Mouse (Mus musculus): ENCODE measurements at regions not wholly inside any gene's neighbourhood (a gene's known extent, or its start where the extent isn't known, plus 50 kb on each side); places are given as distances from the start of the nearest gene placed in this dataset.

- no peaks in the 10 kb centered on the region for H3K9me3 ChIP-seq (ENCODE audit: control insufficient read depth, low read length)
- no peaks in the 10 kb centered on the region for H3K4me1 ChIP-seq (replicated peaks; ENCODE audit: control insufficient read depth, insufficient read depth, low read length)
- H3K36me3 ChIP-seq (ENCODE audit: control insufficient read depth, insufficient read depth, low read length) = no peaks in the 10 kb centered on the region
- H3K4me2 ChIP-seq (ENCODE audit: low read depth, low read length, severe bottlenecking) = no peak overlapping the region
- no peaks in the 10 kb centered on the region for H3K27me3 ChIP-seq (ENCODE audit: control insufficient read depth, insufficient read depth, low read length)
- H3K9ac ChIP-seq (ENCODE audit: low read length) = no peak overlapping the region
- ATAC-seq (replicated peaks; ENCODE audit: low FRiP score) (no peak), DNase-seq (ENCODE audit: low spot score) (no peak)
- H3K27ac ChIP-seq (ENCODE audit: low read depth, low read length) = no peak overlapping the region
- H3K4me3 ChIP-seq (ENCODE audit: low read depth, low read length) = no peak overlapping the region
- 83% methylated on average over 2 of the region's 2 CpGs for WGBS
Measured at GRCm38 (mm10) chr8:78083012-78083411, 130.1 kb upstream of the Ttc29 start.

DNA sequence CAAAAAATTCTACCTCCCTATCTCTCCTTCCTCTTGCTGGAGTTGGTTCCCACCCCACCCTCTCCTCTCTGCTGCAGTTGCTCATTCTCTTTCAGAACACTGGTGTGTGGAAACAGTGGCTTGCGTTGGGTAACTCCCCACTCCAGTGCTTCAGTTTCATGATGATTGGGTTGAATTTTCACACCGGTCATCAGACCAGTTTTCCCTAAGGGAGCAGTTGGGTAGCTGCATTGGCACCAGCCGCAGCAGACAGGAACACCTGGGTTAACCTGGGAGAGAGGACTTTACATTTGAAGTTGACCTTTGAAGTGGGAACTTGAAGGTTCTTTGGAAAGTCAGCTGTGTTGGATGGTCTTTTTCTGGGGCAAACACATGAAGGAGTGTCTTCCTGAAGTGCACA lies 126.7 kb upstream of the Ttc29 start:
- Histone ChIP-seq H3K27ac (ENCODE audit: low read depth, low read length) (no peak overlapping the region), H3K9ac (ENCODE audit: low read length) (no peak overlapping the region), H3K4me2 (ENCODE audit: low read depth, low read length, severe bottlenecking) (no peak overlapping the region), H3K9me3 (ENCODE audit: control insufficient read depth, low read length) (no peaks in the 10 kb centered on the region), H3K4me3 (ENCODE audit: low read depth, low read length) (no peak overlapping the region), H3K36me3 (ENCODE audit: control insufficient read depth, insufficient read depth, low read length) (no peaks in the 10 kb centered on the region), H3K4me1 (replicated peaks; ENCODE audit: control insufficient read depth, insufficient read depth, low read length) (no peaks in the 10 kb centered on the region), H3K27me3 (ENCODE audit: control insufficient read depth, insufficient read depth, low read length) (no peaks in the 10 kb centered on the region)
- ATAC-seq (replicated peaks; ENCODE audit: low FRiP score) = no peak
- 97% methylated on average over 3 of the region's 3 CpGs for WGBS
- DNase-seq (ENCODE audit: low spot score) = peak; percentile 30

DNA sequence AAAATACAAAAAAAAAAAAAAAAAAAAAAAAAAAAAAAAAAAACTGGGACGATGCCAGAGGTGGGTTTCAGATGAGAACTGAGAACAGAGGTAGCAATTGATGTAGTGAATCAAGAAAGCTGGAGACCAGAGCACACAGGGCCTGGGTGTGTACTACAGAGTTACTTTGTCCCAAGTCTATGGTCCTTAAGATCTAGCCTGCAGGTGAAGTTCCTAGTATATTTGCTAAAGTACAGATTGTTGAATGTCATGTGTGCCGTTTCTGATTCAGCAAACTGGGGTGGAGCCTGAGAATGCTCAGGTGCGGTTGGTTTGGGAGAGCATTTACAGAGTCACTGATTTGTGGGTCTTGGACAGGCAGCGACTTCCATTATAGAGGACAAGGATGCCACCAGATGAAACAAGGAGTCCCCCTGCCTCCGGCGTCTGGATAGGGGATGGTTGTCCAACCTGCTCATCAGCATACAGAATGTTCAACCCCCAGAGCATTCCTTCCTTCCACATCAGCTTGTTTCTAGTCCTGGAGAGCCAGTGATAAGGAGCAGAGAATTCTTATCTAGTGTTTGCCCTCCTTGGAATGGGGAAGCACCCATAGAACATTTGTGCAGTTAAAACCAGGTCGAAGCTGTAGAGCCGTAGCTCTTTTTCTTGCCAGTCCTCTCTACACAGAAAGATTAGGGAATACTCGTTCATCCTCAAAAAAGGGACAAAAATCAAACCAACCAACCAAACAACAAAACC lies 122.5 kb upstream of the Ttc29 start:
- no peak for ATAC-seq (replicated peaks; ENCODE audit: low FRiP score)
- Histone ChIP-seq H3K36me3 (ENCODE audit: control insufficient read depth, insufficient read depth, low read length) (no peaks in the 10 kb centered on the region), H3K4me1 (replicated peaks; ENCODE audit: control insufficient read depth, insufficient read depth, low read length) (no peaks in the 10 kb centered on the region), H3K27ac (ENCODE audit: low read depth, low read length) (no peak overlapping the region), H3K9ac (ENCODE audit: low read length) (no peak overlapping the region), H3K9me3 (ENCODE audit: control insufficient read depth, low read length) (no peaks in the 10 kb centered on the region), H3K27me3 (ENCODE audit: control insufficient read depth, insufficient read depth, low read length) (no peaks in the 10 kb centered on the region), H3K4me2 (ENCODE audit: low read depth, low read length, severe bottlenecking) (no peak overlapping the region), H3K4me3 (ENCODE audit: low read depth, low read length) (no peak overlapping the region)
- WGBS = 85% methylated on average over 9 of the region's 9 CpGs
- no peak for DNase-seq (ENCODE audit: low spot score)

DNA sequence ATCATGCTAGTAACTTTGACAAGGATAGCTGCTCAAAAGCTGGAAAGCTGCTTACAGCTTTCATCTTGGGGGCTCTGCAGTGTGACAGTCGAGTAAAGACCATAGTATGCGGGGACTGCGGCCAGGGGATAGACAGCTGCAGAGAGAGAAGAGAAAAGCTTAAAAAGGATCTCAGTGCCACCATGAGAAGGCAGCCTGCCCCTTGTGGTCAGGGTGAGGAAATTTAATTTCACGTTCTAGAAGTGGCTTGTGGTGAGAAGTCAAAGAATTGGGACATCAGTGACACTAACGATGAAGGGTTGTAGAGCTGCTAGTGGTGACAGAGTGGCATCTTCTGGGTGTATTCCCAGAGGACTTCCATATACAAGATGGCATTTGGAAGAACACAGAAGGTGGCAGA lies 116.7 kb upstream of the Ttc29 start:
- Histone ChIP-seq H3K9ac (ENCODE audit: low read length) (no peak overlapping the region), H3K36me3 (ENCODE audit: control insufficient read depth, insufficient read depth, low read length) (no peaks in the 10 kb centered on the region), H3K4me3 (ENCODE audit: low read depth, low read length) (no peak overlapping the region), H3K27ac (ENCODE audit: low read depth, low read length) (no peak overlapping the region), H3K4me2 (ENCODE audit: low read depth, low read length, severe bottlenecking) (no peak overlapping the region), H3K9me3 (ENCODE audit: control insufficient read depth, low read length) (no peaks in the 10 kb centered on the region), H3K4me1 (replicated peaks; ENCODE audit: control insufficient read depth, insufficient read depth, low read length) (0 out of 2 replicates have a peak, but pooled peaks cover 2% of the 10 kb centered on the region), H3K27me3 (ENCODE audit: control insufficient read depth, insufficient read depth, low read length) (no peaks in the 10 kb centered on the region)
- no peak for ATAC-seq (replicated peaks; ENCODE audit: low FRiP score)
- no peak for DNase-seq (ENCODE audit: low spot score)
- WGBS = 77% methylated on average over 5 of the region's 5 CpGs

GRCm38 (mm10) chr8:78098191-78098745 lies 114.8 kb upstream of the Ttc29 start:
- H3K36me3 ChIP-seq (ENCODE audit: control insufficient read depth, insufficient read depth, low read length) = no peaks in the 10 kb centered on the region
- no peak overlapping the region for H3K4me3 ChIP-seq (ENCODE audit: low read depth, low read length)
- ATAC-seq (replicated peaks; ENCODE audit: low FRiP score) (peak; percentile 80), DNase-seq (ENCODE audit: low spot score) (no peak)
- H3K4me2 ChIP-seq (ENCODE audit: low read depth, low read length, severe bottlenecking) = no peak overlapping the region
- H3K9ac ChIP-seq (ENCODE audit: low read length) = no peak overlapping the region
- H3K4me1 ChIP-seq (replicated peaks; ENCODE audit: control insufficient read depth, insufficient read depth, low read length) = 0 out of 2 replicates have a peak, but pooled peaks cover 2% of the 10 kb centered on the region
- WGBS = 19% methylated on average over 6 of the region's 6 CpGs
- H3K27me3 ChIP-seq (ENCODE audit: control insufficient read depth, insufficient read depth, low read length) = no peaks in the 10 kb centered on the region
- no peak overlapping the region for H3K27ac ChIP-seq (ENCODE audit: low read depth, low read length)
- H3K9me3 ChIP-seq (ENCODE audit: control insufficient read depth, low read length) = no peaks in the 10 kb centered on the region

DNA sequence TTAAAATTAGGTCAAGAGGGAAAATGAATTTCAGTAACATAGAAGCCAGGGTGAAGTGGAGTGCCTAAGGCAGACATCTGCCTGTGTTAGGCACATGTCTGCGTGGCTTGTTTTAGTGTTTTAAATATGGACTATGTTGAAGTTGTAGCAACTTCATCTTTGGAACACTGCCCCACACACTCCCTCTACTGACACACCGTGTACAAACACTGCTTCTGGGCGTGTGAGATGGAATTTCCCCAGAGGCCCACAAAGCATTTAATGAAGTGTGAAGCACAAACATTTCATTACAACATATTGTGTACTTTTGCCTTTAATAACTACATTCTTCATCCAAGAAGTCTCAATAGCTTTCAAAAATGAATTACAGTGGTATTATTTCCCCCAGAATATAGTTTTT lies 114.0 kb upstream of the Ttc29 start:
- no peak overlapping the region for H3K9ac ChIP-seq (ENCODE audit: low read length)
- no peaks in the 10 kb centered on the region for H3K9me3 ChIP-seq (ENCODE audit: control insufficient read depth, low read length)
- DNase-seq (ENCODE audit: low spot score) = no peak
- H3K27me3 ChIP-seq (ENCODE audit: control insufficient read depth, insufficient read depth, low read length) = no peaks in the 10 kb centered on the region
- 0 out of 2 replicates have a peak, but pooled peaks cover 2% of the 10 kb centered on the region for H3K4me1 ChIP-seq (replicated peaks; ENCODE audit: control insufficient read depth, insufficient read depth, low read length)
- no peaks in the 10 kb centered on the region for H3K36me3 ChIP-seq (ENCODE audit: control insufficient read depth, insufficient read depth, low read length)
- 75% methylated on average over 3 of the region's 3 CpGs for WGBS
- no peak for ATAC-seq (replicated peaks; ENCODE audit: low FRiP score)
- no peak overlapping the region for H3K4me3 ChIP-seq (ENCODE audit: low read depth, low read length)
- no peak overlapping the region for H3K4me2 ChIP-seq (ENCODE audit: low read depth, low read length, severe bottlenecking)
- H3K27ac ChIP-seq (ENCODE audit: low read depth, low read length) = no peak overlapping the region

GRCm38 (mm10) chr8:78107339-78107738 lies 105.8 kb upstream of the Ttc29 start:
- Histone ChIP-seq H3K27ac (ENCODE audit: low read depth, low read length) (no peak overlapping the region), H3K36me3 (ENCODE audit: control insufficient read depth, insufficient read depth, low read length) (no peaks in the 10 kb centered on the region), H3K4me1 (replicated peaks; ENCODE audit: control insufficient read depth, insufficient read depth, low read length) (no peaks in the 10 kb centered on the region), H3K27me3 (ENCODE audit: control insufficient read depth, insufficient read depth, low read length) (no peaks in the 10 kb centered on the region), H3K9me3 (ENCODE audit: control insufficient read depth, low read length) (no peaks in the 10 kb centered on the region), H3K9ac (ENCODE audit: low read length) (no peak overlapping the region), H3K4me2 (ENCODE audit: low read depth, low read length, severe bottlenecking) (no peak overlapping the region), H3K4me3 (ENCODE audit: low read depth, low read length) (no peak overlapping the region)
- no peak for ATAC-seq (replicated peaks; ENCODE audit: low FRiP score)
- 78% methylated on average over 7 of the region's 7 CpGs for WGBS
- DNase-seq (ENCODE audit: low spot score) = no peak

DNA sequence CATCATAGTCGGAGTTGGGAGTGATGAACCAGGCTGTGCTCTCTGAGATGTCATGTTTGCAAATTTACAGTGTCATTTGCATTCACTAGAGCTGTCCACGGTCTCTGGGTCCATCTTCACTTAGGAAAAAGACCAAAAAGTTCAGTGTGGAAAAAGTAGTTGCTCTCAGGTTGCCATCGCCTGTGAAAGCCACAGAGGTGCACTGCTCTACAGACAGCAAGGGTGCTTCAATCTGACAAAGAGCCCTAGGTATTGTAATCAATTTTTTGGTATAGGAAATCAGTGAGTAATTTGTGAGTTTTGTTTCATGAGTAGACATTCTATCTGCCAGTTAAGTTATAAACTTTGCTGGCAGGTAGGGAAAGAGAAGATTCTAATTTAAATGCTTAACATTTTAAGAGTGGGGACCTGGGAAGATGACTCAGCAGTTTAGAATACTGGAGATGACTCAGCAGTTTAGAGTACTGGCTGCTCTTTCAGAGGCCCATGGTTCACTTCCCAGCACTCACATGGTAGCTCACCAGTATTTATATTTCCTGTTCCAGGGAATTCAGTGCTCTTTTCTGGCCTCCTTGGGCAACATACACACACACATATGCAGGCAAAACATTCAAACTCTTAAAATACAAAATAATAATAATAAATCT lies 103.0 kb upstream of the Ttc29 start:
- DNase-seq (ENCODE audit: low spot score) = no peak
- no peak overlapping the region for H3K4me3 ChIP-seq (ENCODE audit: low read depth, low read length)
- H3K36me3 ChIP-seq (ENCODE audit: control insufficient read depth, insufficient read depth, low read length) = no peaks in the 10 kb centered on the region
- whole genome bisulfite sequencing = 86% methylated on average over 3 of the region's 3 CpGs
- H3K27ac ChIP-seq (ENCODE audit: low read depth, low read length) = no peak overlapping the region
- H3K9me3 ChIP-seq (ENCODE audit: control insufficient read depth, low read length) = no peaks in the 10 kb centered on the region
- H3K4me1 ChIP-seq (replicated peaks; ENCODE audit: control insufficient read depth, insufficient read depth, low read length) = no peaks in the 10 kb centered on the region
- no peak for ATAC-seq (replicated peaks; ENCODE audit: low FRiP score)
- H3K27me3 ChIP-seq (ENCODE audit: control insufficient read depth, insufficient read depth, low read length) = no peaks in the 10 kb centered on the region
- H3K4me2 ChIP-seq (ENCODE audit: low read depth, low read length, severe bottlenecking) = no peak overlapping the region
- H3K9ac ChIP-seq (ENCODE audit: low read length) = no peak overlapping the region
